Mouse (Mus musculus): ENCODE measurements around the gene Pm20d1. TPM values are rescaled to one million over a fixed set of nuclear protein-coding genes. Genes with fewer than 3 reads are reported as not detected.

Pm20d1 gene
- polyA plus RNA-seq, 1 experiment from 2014 or later, result 2.8 TPM

Other genes with a start within 250 kb of the Pm20d1 start
- not detected in 2 replicates for gene Avpr1b, start 198.1 kb upstream of the Pm20d1 start, polyA plus RNA-seq (2014; fragmentation: Nextera tagmentation; extraction: Ambion mirVana)
- 9.3 and 10.6 TPM in 2 replicates for gene Ctse, start 159.1 kb upstream of the Pm20d1 start, polyA plus RNA-seq (2014; fragmentation: Nextera tagmentation; extraction: Ambion mirVana)
- gene Rab7b, start 108.7 kb upstream of the Pm20d1 start, polyA plus RNA-seq (2014; fragmentation: Nextera tagmentation; extraction: Ambion mirVana), result 0.53 and 1.1 TPM in 2 replicates
- gene Slc26a9, start 53.4 kb upstream of the Pm20d1 start, polyA plus RNA-seq (2014; fragmentation: Nextera tagmentation; extraction: Ambion mirVana), result not detected in 2 replicates
- 5.2 and 5.6 TPM in 2 replicates for gene Slc41a1, start 30.1 kb downstream of the Pm20d1 start, polyA plus RNA-seq (2014; fragmentation: Nextera tagmentation; extraction: Ambion mirVana)
- 20.4 and 20.6 TPM in 2 replicates for gene Rab29, start 69.8 kb downstream of the Pm20d1 start, polyA plus RNA-seq (2014; fragmentation: Nextera tagmentation; extraction: Ambion mirVana)
- 52.3 and 53.2 TPM in 2 replicates for gene Nucks1, start 113.2 kb downstream of the Pm20d1 start, polyA plus RNA-seq (2014; fragmentation: Nextera tagmentation; extraction: Ambion mirVana)
- 3.5 and 3.8 TPM in 2 replicates for gene Slc45a3, start 165.6 kb downstream of the Pm20d1 start, polyA plus RNA-seq (2014; fragmentation: Nextera tagmentation; extraction: Ambion mirVana)
- gene Elk4, start 210.2 kb downstream of the Pm20d1 start, polyA plus RNA-seq (2014; fragmentation: Nextera tagmentation; extraction: Ambion mirVana), result 17.8 and 20.9 TPM in 2 replicates